Mouse (Mus musculus) hindbrain, postnatal 0 days (tissue): Measurements from ENCODE around the gene Dab1. TPM values are rescaled to one million over a fixed set of nuclear protein-coding genes. Genes with fewer than 3 reads are reported as not detected.

Source experiments
- ATAC-seq: fragments of 200-750 bp; cut with Nextera tagmentation; 2 replicates; pipeline ENCODE4 v1.8.0; 2017; ENCODE audit warnings: mild to moderate bottlenecking, moderate TSS enrichment, moderate library complexity
- DNase-seq: peaks from one replicate; pipeline ENCODE4 v3.0.0-alpha.2; 2015; ENCODE audit warnings: low spot score
- H3K27ac ChIP-seq: fragments of 300-500 bp; sonication (generic); 2 replicates; pipeline ENCODE4 v1.5.1; 2014; ENCODE audit warnings: mild to moderate bottlenecking
- H3K27me3 ChIP-seq: fragments of 300-500 bp; sonication (generic); 2 replicates; pipeline ENCODE4 v1.6.1; 2014; ENCODE audit warnings: low read length, mixed read lengths; ENCODE audit not compliant: insufficient read depth
- H3K36me3 ChIP-seq: fragments of 300-500 bp; sonication (generic); 2 replicates; pipeline ENCODE4 v1.6.1; 2014; ENCODE audit warnings: low read length, mixed read lengths; ENCODE audit not compliant: insufficient read depth
- H3K4me1 ChIP-seq: fragments of 300-500 bp; sonication (generic); 2 replicates; pipeline ENCODE4 v1.6.1; 2014; ENCODE audit warnings: antibody characterized with exemption, low read length, mixed read lengths; ENCODE audit not compliant: insufficient read depth
- H3K4me2 ChIP-seq: fragments of 300-500 bp; sonication (generic); 2 replicates; pipeline ENCODE4 v1.6.1; 2014; ENCODE audit warnings: low read depth, mild to moderate bottlenecking, low read length, moderate library complexity, mixed read lengths
- H3K4me3 ChIP-seq: fragments of 300-500 bp; sonication (generic); 2 replicates; pipeline ENCODE4 v1.5.1; 2014; ENCODE audit warnings: low read length
- H3K9ac ChIP-seq: fragments of 300-500 bp; sonication (generic); replicated peaks from 2 replicates; pipeline ENCODE4 v1.6.1; 2014; ENCODE audit warnings: mild to moderate bottlenecking, low read length, moderate library complexity, mixed read lengths
- H3K9me3 ChIP-seq: fragments of 300-500 bp; sonication (generic); 2 replicates; pipeline ENCODE4 v1.6.1; 2016; ENCODE audit warnings: low read length, mixed read lengths
- CTCF ChIP-seq: IDR thresholded peaks from 2 replicates; pipeline ENCODE4 v1.5.1; 2016; ENCODE audit warnings: antibody characterized with exemption, control low read depth, low read depth
- WGBS: fragments of 180-500 bp; shearing (Covaris S2); extraction: QIAGEN DNeasy Blood & Tissue Kit; methylation state at CpG from one replicate; pipeline ENCODE4 v1.1.7; 2014; 5-methylcytosine and 5-hydroxymethylcytosine counted together
- polyA plus RNA-seq: library from polyadenylated mRNA; unstranded; fragments of >200 nt; fragmentation: Nextera tagmentation; extraction: Ambion mirVana; gene quantifications from 2 replicates; pipeline ENCODE4 v1.2.1, GENCODE M21; 2015
- total RNA-seq: library from RNA; depleted of rRNA; stranded (reverse); fragments of >200 nt; gene quantifications from 2 replicates; pipeline ENCODE4 v1.2.3, GENCODE M21; 2014; rRNA removed

Gene Dab1
- total RNA-seq (34.1 and 38.2 TPM in 2 replicates), polyA plus RNA-seq (75.3 and 76.2 TPM in 2 replicates)

GRCm38 (mm10) chr4:103619321-103619945 is at the start of gene Dab1:
Gene Dab1 (plus strand): TSS chr4:103619359.
- DNase-seq = peak; percentile 76
- H3K36me3 ChIP-seq = no peaks in the 10 kb centered on the region
- peaks cover 7% of the 10 kb centered on the region; the same call in 1 of the 2 replicates for H3K27me3 ChIP-seq
- peak; percentile 72 for ATAC-seq
- peak within 1 kb of the TSS; percentile 78 for H3K27ac ChIP-seq
- H3K9me3 ChIP-seq = no peaks in the 10 kb centered on the region
- whole genome bisulfite sequencing = 0% methylated on average over 40 of the region's 41 CpGs
- peak within 1 kb of the TSS; percentile 57 for H3K9ac ChIP-seq
- H3K4me3 ChIP-seq = peak within 1 kb of the TSS; percentile 48
- H3K4me2 ChIP-seq = peak within 1 kb of the TSS; percentile 56
- no peaks in the 10 kb centered on the region for H3K4me1 ChIP-seq
- peak; percentile 33 for TF ChIP-seq CTCF

- WGBS = 69% methylated on average over 4 of the region's 4 CpGs
- no peak for ATAC-seq
These were observed 47.3 kb upstream of the Dab1 start for GRCm38 (mm10) chr4:103571721-103572352.

DNA sequence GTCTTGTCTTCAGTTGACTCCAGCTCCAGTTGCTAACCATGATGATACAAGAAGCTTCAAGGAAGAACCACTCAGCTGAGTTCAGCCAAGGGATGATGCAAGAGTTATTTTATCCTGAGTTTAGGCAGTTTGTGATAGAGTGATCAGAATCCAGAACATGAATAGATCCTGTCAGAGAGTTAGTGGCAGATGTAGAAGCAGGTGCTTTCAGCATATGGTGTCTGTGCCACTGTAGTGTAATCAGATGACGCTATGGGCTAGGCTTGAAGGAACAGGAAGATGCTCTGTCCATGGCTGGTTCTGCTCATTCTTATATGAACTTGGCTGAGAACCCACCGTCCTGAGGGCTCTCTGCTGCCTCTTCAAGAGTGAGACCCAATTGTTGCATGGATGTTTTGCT is 43.6 kb upstream of the Dab1 start:
- 87% methylated on average over 2 of the region's 2 CpGs for WGBS
- Histone ChIP-seq H3K9me3 (no peaks in the 10 kb centered on the region), H3K4me2 (no peak overlapping the region), H3K27ac (no peak overlapping the region), H3K4me3 (no peak overlapping the region), H3K36me3 (no peaks in the 10 kb centered on the region), H3K4me1 (no peaks in the 10 kb centered on the region), H3K9ac (no peak overlapping the region), H3K27me3 (no peaks in the 10 kb centered on the region)
- ATAC-seq = no peak
- DNase-seq = no peak
- TF ChIP-seq CTCF = no peak

More at GRCm38 (mm10) chr4:103571721-103572352, 47.3 kb upstream of the Dab1 start:
- peak; percentile 53 for DNase-seq
- H3K36me3 ChIP-seq = no peaks in the 10 kb centered on the region
- H3K27me3 ChIP-seq = no peaks in the 10 kb centered on the region
- H3K9ac ChIP-seq = no peak overlapping the region
- no peaks in the 10 kb centered on the region for H3K4me1 ChIP-seq
- no peak overlapping the region for H3K4me3 ChIP-seq
- H3K27ac ChIP-seq = no peak overlapping the region
- TF ChIP-seq CTCF = no peak
- H3K9me3 ChIP-seq = no peaks in the 10 kb centered on the region
- H3K4me2 ChIP-seq = no peak overlapping the region

DNA sequence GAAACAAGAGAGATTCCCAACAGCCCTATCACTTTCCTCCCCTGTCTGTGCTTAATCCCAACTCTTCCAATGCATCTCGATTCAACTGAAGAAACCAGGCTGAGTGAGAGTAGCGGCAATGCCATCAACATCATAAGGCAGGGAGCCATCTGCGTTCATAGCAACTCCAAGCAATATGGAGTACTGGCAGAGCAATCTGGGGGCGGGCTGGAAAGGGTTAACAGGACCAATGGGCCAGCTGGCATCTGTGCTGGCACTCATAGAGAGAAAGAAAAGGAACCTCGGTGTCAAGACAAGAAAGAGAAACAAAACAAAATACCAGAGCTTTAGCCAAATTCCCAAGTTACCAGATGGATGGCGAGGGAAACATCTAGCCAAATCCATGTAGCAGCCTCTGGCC is 42.9 kb upstream of the Dab1 start:
- no peak overlapping the region for H3K4me3 ChIP-seq
- H3K36me3 ChIP-seq = no peaks in the 10 kb centered on the region
- no peaks in the 10 kb centered on the region for H3K27me3 ChIP-seq
- no peaks in the 10 kb centered on the region for H3K9me3 ChIP-seq
- no peaks in the 10 kb centered on the region for H3K4me1 ChIP-seq
- TF ChIP-seq CTCF = no peak
- WGBS = 65% methylated on average over 6 of the region's 6 CpGs
- peak; percentile 20 for DNase-seq
- H3K4me2 ChIP-seq = no peak overlapping the region
- H3K27ac ChIP-seq = no peak overlapping the region
- ATAC-seq = no peak
- no peak overlapping the region for H3K9ac ChIP-seq

DNA sequence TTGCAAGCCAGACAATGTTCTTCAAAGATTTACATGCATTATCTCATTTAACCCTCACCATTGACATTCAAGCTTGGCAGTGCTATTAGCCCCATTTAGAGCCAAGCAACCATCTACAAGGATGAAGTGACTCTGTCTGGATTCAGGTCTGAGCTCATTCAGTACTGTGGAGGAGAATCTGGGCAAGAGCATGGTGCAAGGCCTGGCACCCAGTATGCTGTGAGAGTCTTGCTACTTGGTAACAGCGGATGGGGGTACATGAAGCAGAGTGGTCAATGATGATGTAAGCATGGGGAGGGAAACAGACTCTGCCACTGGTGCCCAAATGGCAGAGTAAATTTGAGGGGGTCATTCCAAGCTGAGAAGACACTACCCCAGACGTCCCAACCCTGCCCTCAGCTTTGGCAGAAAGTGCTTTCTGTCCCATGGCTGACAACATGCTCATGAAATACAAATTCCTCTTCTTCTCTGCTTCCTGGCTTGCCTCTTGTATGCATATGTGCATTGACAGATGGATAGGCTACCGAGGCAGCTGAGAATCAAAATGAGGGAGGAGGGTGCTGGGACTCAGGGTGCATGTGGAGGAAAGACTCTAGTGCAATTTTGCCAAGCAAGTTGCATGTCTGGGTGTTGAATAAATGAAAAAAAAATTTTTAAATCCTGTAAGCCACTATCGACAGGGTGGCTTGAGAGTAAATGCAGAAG is 41.9 kb upstream of the Dab1 start:
- no peak for TF ChIP-seq CTCF
- H3K27ac ChIP-seq = no peak overlapping the region
- ATAC-seq = no peak

DNA sequence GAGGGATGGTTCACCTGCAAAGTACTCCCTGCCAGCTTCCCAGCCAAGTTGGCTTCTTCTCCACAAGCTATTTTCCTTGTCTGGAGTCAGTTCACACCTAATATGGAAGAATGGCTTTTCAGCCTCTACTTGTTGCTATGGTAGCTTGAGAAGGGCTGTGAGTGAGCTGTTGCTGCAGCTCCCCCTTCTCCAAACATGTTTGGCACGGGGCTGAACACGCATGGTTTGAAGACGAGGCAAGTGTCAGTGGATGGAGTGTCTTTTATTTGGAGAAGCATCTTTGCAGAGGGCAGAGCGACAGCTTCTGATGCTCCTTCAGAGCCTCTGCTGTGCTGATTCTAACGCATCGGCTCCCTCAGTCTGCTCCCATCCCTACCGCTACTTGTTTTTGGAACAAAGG is 41.3 kb upstream of the Dab1 start:
- H3K9me3 ChIP-seq = no peaks in the 10 kb centered on the region
- ATAC-seq (peak; percentile 56; the same call in 1 of the 2 replicates), DNase-seq (peak; percentile 31)
- no peak overlapping the region for H3K4me2 ChIP-seq
- WGBS = 70% methylated on average over 7 of the region's 7 CpGs
- no peak overlapping the region for H3K27ac ChIP-seq
- H3K4me1 ChIP-seq = no peaks in the 10 kb centered on the region
- no peak for TF ChIP-seq CTCF
- H3K36me3 ChIP-seq = no peaks in the 10 kb centered on the region
- no peaks in the 10 kb centered on the region for H3K27me3 ChIP-seq
- no peak overlapping the region for H3K4me3 ChIP-seq
- no peak overlapping the region for H3K9ac ChIP-seq

More for the DNA sequence above, 41.9 kb upstream of the Dab1 start:
- no peak overlapping the region for H3K4me2 ChIP-seq
- H3K4me1 ChIP-seq = no peaks in the 10 kb centered on the region
- no peak overlapping the region for H3K9ac ChIP-seq
- H3K36me3 ChIP-seq = no peaks in the 10 kb centered on the region
- H3K9me3 ChIP-seq = no peaks in the 10 kb centered on the region
- 67% methylated on average over 4 of the region's 4 CpGs for WGBS
- no peaks in the 10 kb centered on the region for H3K27me3 ChIP-seq
- no peak for DNase-seq
- no peak overlapping the region for H3K4me3 ChIP-seq
